Mouse (Mus musculus): ENCODE measurements at regions not wholly inside any gene's neighbourhood (a gene's known extent, or its start where the extent isn't known, plus 50 kb on each side); places are given as distances from the start of the nearest gene placed in this dataset.

GRCm38 (mm10) chr19:20035223-20035622 is 355.5 kb downstream of the Anxa1 start:
- no peaks in the 10 kb centered on the region for H3K36me3 ChIP-seq
- H3K4me3 ChIP-seq (replicated peaks): no peak overlapping the region
- H3K27ac ChIP-seq: no peak overlapping the region
- 73% methylated on average over 3 of the region's 3 CpGs for WGBS
- no peak overlapping the region for H3K4me2 ChIP-seq (replicated peaks)
- no peaks in the 10 kb centered on the region for H3K27me3 ChIP-seq (replicated peaks)
- no peaks in the 10 kb centered on the region for H3K9me3 ChIP-seq
- H3K4me1 ChIP-seq (replicated peaks): no peaks in the 10 kb centered on the region
- H3K9ac ChIP-seq: no peak overlapping the region
- no peak for ATAC-seq

- ATAC-seq: no peak
- 72% methylated on average over 11 of the region's 11 CpGs for WGBS
- no peak overlapping the region for H3K4me3 ChIP-seq (replicated peaks)
- H3K4me2 ChIP-seq (replicated peaks): no peak overlapping the region
- H3K36me3 ChIP-seq: no peaks in the 10 kb centered on the region
- H3K9me3 ChIP-seq: no peaks in the 10 kb centered on the region
- H3K4me1 ChIP-seq (replicated peaks): no peaks in the 10 kb centered on the region
- no peak overlapping the region for H3K9ac ChIP-seq
- no peaks in the 10 kb centered on the region for H3K27me3 ChIP-seq (replicated peaks)
- no peak overlapping the region for H3K27ac ChIP-seq
These were observed 363.0 kb downstream of the Anxa1 start for GRCm38 (mm10) chr19:20027667-20028282.

GRCm38 (mm10) chr19:20014114-20014513 is 376.6 kb downstream of the Anxa1 start:
- no peaks in the 10 kb centered on the region for H3K27me3 ChIP-seq (replicated peaks)
- H3K9ac ChIP-seq: no peak overlapping the region
- 88% methylated on average over 4 of the region's 4 CpGs for WGBS
- H3K4me2 ChIP-seq (replicated peaks): no peak overlapping the region
- H3K9me3 ChIP-seq: no peaks in the 10 kb centered on the region
- H3K4me1 ChIP-seq (replicated peaks): no peaks in the 10 kb centered on the region
- H3K4me3 ChIP-seq (replicated peaks): no peak overlapping the region
- no peak overlapping the region for H3K27ac ChIP-seq
- no peak for ATAC-seq
- no peaks in the 10 kb centered on the region for H3K36me3 ChIP-seq

GRCm38 (mm10) chr19:20009801-20010441 is 380.8 kb downstream of the Anxa1 start:
- H3K4me1 ChIP-seq (replicated peaks): no peaks in the 10 kb centered on the region
- no peaks in the 10 kb centered on the region for H3K9me3 ChIP-seq
- H3K4me2 ChIP-seq (replicated peaks): no peak overlapping the region
- ATAC-seq: no peak
- no peak overlapping the region for H3K27ac ChIP-seq
- H3K4me3 ChIP-seq (replicated peaks): no peak overlapping the region
- no peaks in the 10 kb centered on the region for H3K27me3 ChIP-seq (replicated peaks)
- 58% methylated on average over 12 of the region's 12 CpGs for WGBS
- no peaks in the 10 kb centered on the region for H3K36me3 ChIP-seq
- H3K9ac ChIP-seq: no peak overlapping the region

GRCm38 (mm10) chr19:20005932-20006625 is 384.7 kb downstream of the Anxa1 start:
- Histone ChIP-seq H3K36me3 (no peaks in the 10 kb centered on the region), H3K9me3 (no peaks in the 10 kb centered on the region), H3K9ac (no peak overlapping the region), H3K4me3 (replicated peaks) (no peak overlapping the region), H3K27ac (no peak overlapping the region), H3K4me1 (replicated peaks) (no peaks in the 10 kb centered on the region), H3K4me2 (replicated peaks) (no peak overlapping the region), H3K27me3 (replicated peaks) (no peaks in the 10 kb centered on the region)
- WGBS: 63% methylated on average over 4 of the region's 4 CpGs
- ATAC-seq: no peak

GRCm38 (mm10) chr19:19987255-19987654 is 403.5 kb downstream of the Anxa1 start:
- Histone ChIP-seq H3K27me3 (replicated peaks) (no peaks in the 10 kb centered on the region), H3K4me3 (replicated peaks) (no peak overlapping the region), H3K36me3 (no peaks in the 10 kb centered on the region), H3K9me3 (no peaks in the 10 kb centered on the region), H3K4me2 (replicated peaks) (no peak overlapping the region), H3K4me1 (replicated peaks) (no peaks in the 10 kb centered on the region), H3K9ac (no peak overlapping the region), H3K27ac (no peak overlapping the region)
- 78% methylated on average over 1 of the region's 1 CpGs for WGBS
- no peak for ATAC-seq

GRCm38 (mm10) chr19:19978816-19979215 is 411.9 kb downstream of the Anxa1 start:
- no peaks in the 10 kb centered on the region for H3K36me3 ChIP-seq
- no peaks in the 10 kb centered on the region for H3K4me1 ChIP-seq (replicated peaks)
- no peak overlapping the region for H3K4me3 ChIP-seq (replicated peaks)
- H3K4me2 ChIP-seq (replicated peaks): no peak overlapping the region
- no peaks in the 10 kb centered on the region for H3K9me3 ChIP-seq
- H3K27ac ChIP-seq: no peak overlapping the region
- no peak for ATAC-seq
- H3K27me3 ChIP-seq (replicated peaks): no peaks in the 10 kb centered on the region
- WGBS: 85% methylated on average over 6 of the region's 6 CpGs
- H3K9ac ChIP-seq: no peak overlapping the region

- H3K27ac ChIP-seq: no peak overlapping the region
- WGBS: 29% methylated on average over 9 of the region's 9 CpGs
These were observed 413.0 kb downstream of the Anxa1 start for GRCm38 (mm10) chr19:19977609-19978259.

GRCm38 (mm10) chr19:19976776-19977175 is 414.0 kb downstream of the Anxa1 start:
- H3K9ac ChIP-seq: no peak overlapping the region
- no peaks in the 10 kb centered on the region for H3K36me3 ChIP-seq
- no peaks in the 10 kb centered on the region for H3K4me1 ChIP-seq (replicated peaks)
- H3K27me3 ChIP-seq (replicated peaks): no peaks in the 10 kb centered on the region
- no peak overlapping the region for H3K4me3 ChIP-seq (replicated peaks)
- no peak for ATAC-seq
- H3K27ac ChIP-seq: no peak overlapping the region
- 53% methylated on average over 2 of the region's 2 CpGs for WGBS
- no peaks in the 10 kb centered on the region for H3K9me3 ChIP-seq
- H3K4me2 ChIP-seq (replicated peaks): no peak overlapping the region

More at GRCm38 (mm10) chr19:19977609-19978259, 413.0 kb downstream of the Anxa1 start:
- ATAC-seq: no peak
- Histone ChIP-seq H3K4me2 (replicated peaks) (peak overlapping the region; percentile 24; the same call in 1 of the 2 replicates), H3K4me3 (replicated peaks) (no peak overlapping the region), H3K4me1 (replicated peaks) (no peaks in the 10 kb centered on the region), H3K27me3 (replicated peaks) (no peaks in the 10 kb centered on the region), H3K9me3 (no peaks in the 10 kb centered on the region), H3K36me3 (no peaks in the 10 kb centered on the region), H3K9ac (no peak overlapping the region)

- H3K9me3 ChIP-seq: no peaks in the 10 kb centered on the region
- WGBS: 69% methylated on average over 3 of the region's 3 CpGs
- no peaks in the 10 kb centered on the region for H3K36me3 ChIP-seq
- H3K27me3 ChIP-seq (replicated peaks): no peaks in the 10 kb centered on the region
- H3K9ac ChIP-seq: no peak overlapping the region
- ATAC-seq: no peak
- H3K27ac ChIP-seq: no peak overlapping the region
- no peaks in the 10 kb centered on the region for H3K4me1 ChIP-seq (replicated peaks)
- no peak overlapping the region for H3K4me2 ChIP-seq (replicated peaks)
- no peak overlapping the region for H3K4me3 ChIP-seq (replicated peaks)
These were observed 420.8 kb downstream of the Anxa1 start for GRCm38 (mm10) chr19:19969780-19970512.

GRCm38 (mm10) chr19:19969335-19969734 is 421.4 kb downstream of the Anxa1 start:
- H3K9me3 ChIP-seq: no peaks in the 10 kb centered on the region
- H3K4me2 ChIP-seq (replicated peaks): no peak overlapping the region
- H3K4me3 ChIP-seq (replicated peaks): no peak overlapping the region
- WGBS: 64% methylated on average over 5 of the region's 5 CpGs
- ATAC-seq: no peak
- H3K9ac ChIP-seq: no peak overlapping the region
- H3K27me3 ChIP-seq (replicated peaks): no peaks in the 10 kb centered on the region
- H3K27ac ChIP-seq: no peak overlapping the region
- H3K4me1 ChIP-seq (replicated peaks): no peaks in the 10 kb centered on the region
- no peaks in the 10 kb centered on the region for H3K36me3 ChIP-seq

- WGBS: 81% methylated on average over 1 of the region's 1 CpGs
- Histone ChIP-seq H3K27ac (no peak overlapping the region), H3K4me1 (replicated peaks) (no peaks in the 10 kb centered on the region), H3K9ac (no peak overlapping the region), H3K4me2 (replicated peaks) (no peak overlapping the region), H3K36me3 (no peaks in the 10 kb centered on the region), H3K27me3 (replicated peaks) (no peaks in the 10 kb centered on the region), H3K9me3 (no peaks in the 10 kb centered on the region), H3K4me3 (replicated peaks) (no peak overlapping the region)
- no peak for ATAC-seq
These were observed 445.5 kb downstream of the Anxa1 start for GRCm38 (mm10) chr19:19945247-19945646.

Measured in intestine, embryonic 15.5 days (tissue).